In the genomic region with DNA sequence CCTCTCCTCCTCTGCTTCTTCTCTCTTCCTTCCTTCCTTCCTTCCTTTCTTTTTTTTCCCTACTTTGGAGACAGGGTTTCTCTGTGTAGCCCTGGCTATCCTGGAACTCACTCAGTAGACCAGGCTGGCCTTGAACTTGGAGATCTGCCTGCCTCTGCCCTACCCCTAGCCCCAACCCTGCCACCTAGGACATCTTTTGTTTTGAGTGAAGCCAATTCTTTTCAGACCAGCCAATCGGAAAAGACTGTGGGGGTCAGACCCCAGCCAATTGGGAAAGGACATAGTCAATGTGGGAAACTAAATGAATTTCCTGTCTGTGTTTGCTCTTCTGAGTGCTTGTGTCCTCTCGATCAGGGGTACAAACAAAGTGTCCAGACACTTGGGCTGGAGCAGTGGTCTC, we compare ENCODE assay signal across 18 mouse cellular contexts. TPM values are rescaled to one million over a fixed set of nuclear protein-coding genes. Genes with fewer than 3 reads are reported as not detected.
DNase-seq lines count a peak whose midpoint lies in the region; ATAC-seq lines count a peak whose summit lies in the region.
"Had no signal": no experiment of that assay in that cellular context is flagged by ENCODE, and none has a peak within 500 bp of the region (broad histone marks: within the 10 kb centered on the region; RNA-seq: fewer than 3 reads in every experiment).

No protein-coding gene starts in this region.

- no peak overlapping the region for H3K4me2 ChIP-seq in heart, embryonic 11.5 days
- H3K4me2 ChIP-seq in liver, embryonic 11.5 days, result no peak overlapping the region
- H3K4me2 ChIP-seq in liver, embryonic 15.5 days, result peak overlapping the region; percentile 39
- H3K4me2 ChIP-seq: lung, embryonic 15.5 days had no signal

- ATAC-seq in heart, embryonic 11.5 days (replicated peaks; ENCODE audit: insufficient number of reproducible peaks, low FRiP score, low TSS enrichment), result no peak
- no peak for ATAC-seq in liver, embryonic 11.5 days (replicated peaks; ENCODE audit: low FRiP score)
- no peak for ATAC-seq in liver, embryonic 15.5 days (ENCODE audit: insufficient read depth)
- ATAC-seq: forebrain, embryonic 16.5 days; inflammation-experienced regulatory T-cells, adult 6 months had no signal

- no peak for DNase-seq in heart, adult 8-10 months (ENCODE audit: low spot score)
- no peak for DNase-seq in liver, embryonic 11.5 days (ENCODE audit: low spot score)
- DNase-seq in liver, result no peak
- no peak for DNase-seq in embryonic facial prominence, embryonic 10.5 days (ENCODE audit: low spot score)
- no peak for DNase-seq in urinary bladder, postnatal 36 days (ENCODE audit: low spot score in 2 of 2)
- no peak for DNase-seq in layer of hippocampus, adult 8-10 months (ENCODE audit: low spot score in 2 of 2)
- DNase-seq: cerebellum, adult 9-11 months; embryo, embryonic 11 days; heart, postnatal 14 days; layer of hippocampus, postnatal 36 days; midbrain, embryonic 14.5 days; right cerebral cortex, adult 18-20 months; thymus, adult 18-20 months had no signal

- WGBS in heart, embryonic 11.5 days (ENCODE audit: insufficient replicate concordance), result 48% methylated on average over 2 of the region's 2 CpGs
- WGBS in liver, embryonic 11.5 days, result 65% methylated on average over 2 of the region's 2 CpGs
- 67% methylated on average over 2 of the region's 2 CpGs for WGBS in embryonic facial prominence, embryonic 10.5 days
- 51% methylated on average over 2 of the region's 2 CpGs for WGBS in liver, embryonic 15.5 days (ENCODE audit: insufficient replicate concordance)

- no peak overlapping the region for H3K9ac ChIP-seq in heart, embryonic 11.5 days (ENCODE audit: low read depth, low read length)
- no peak overlapping the region for H3K9ac ChIP-seq in liver, embryonic 11.5 days (ENCODE audit: low read depth, low read length)
- H3K9ac ChIP-seq in liver, embryonic 15.5 days, result peak overlapping the region; percentile 54
- H3K9ac ChIP-seq: lung, embryonic 15.5 days had no signal

- no peaks in the 10 kb centered on the region for H3K27me3 ChIP-seq in heart, embryonic 11.5 days (ENCODE audit: control insufficient read depth, insufficient read depth, low read length)
- no peaks in the 10 kb centered on the region for H3K27me3 ChIP-seq in liver, embryonic 11.5 days (replicated peaks; ENCODE audit: control insufficient read depth, insufficient read depth, low read length)
- H3K27me3 ChIP-seq in embryonic facial prominence, embryonic 10.5 days (replicated peaks; ENCODE audit: low read depth, poor library complexity, severe bottlenecking), result no peaks in the 10 kb centered on the region
- H3K27me3 ChIP-seq in liver, embryonic 15.5 days, result peaks cover 33% of the 10 kb centered on the region
- H3K27me3 ChIP-seq: lung, embryonic 15.5 days had no signal

- H3K36me3 ChIP-seq in heart, embryonic 11.5 days (ENCODE audit: control insufficient read depth, insufficient read depth, low read length), result no peaks in the 10 kb centered on the region
- H3K36me3 ChIP-seq in liver, embryonic 11.5 days (ENCODE audit: control insufficient read depth, insufficient read depth, low read length), result no peaks in the 10 kb centered on the region
- no peaks in the 10 kb centered on the region for H3K36me3 ChIP-seq in embryonic facial prominence, embryonic 10.5 days (replicated peaks)
- no peaks in the 10 kb centered on the region for H3K36me3 ChIP-seq in liver, embryonic 15.5 days (replicated peaks)
- H3K36me3 ChIP-seq: lung, embryonic 15.5 days had no signal

- H3K9me3 ChIP-seq in heart, embryonic 11.5 days (replicated peaks; ENCODE audit: control insufficient read depth, low read length), result no peaks in the 10 kb centered on the region
- H3K9me3 ChIP-seq in liver, embryonic 11.5 days (ENCODE audit: control insufficient read depth, low read length), result no peaks in the 10 kb centered on the region; the same call in 1 of the 2 replicates
- 0 out of 2 replicates have a peak, but pooled peaks cover 4% of the 10 kb centered on the region for H3K9me3 ChIP-seq in embryonic facial prominence, embryonic 10.5 days
- no peaks in the 10 kb centered on the region; the same call in 1 of the 2 replicates for H3K9me3 ChIP-seq in liver, embryonic 15.5 days (replicated peaks)
- H3K9me3 ChIP-seq: lung, embryonic 15.5 days had no signal

- peak overlapping the region; percentile 91 for H3K27ac ChIP-seq in heart, embryonic 11.5 days (ENCODE audit: low read depth, low read length)
- H3K27ac ChIP-seq in liver, embryonic 11.5 days (ENCODE audit: low read depth, low read length), result peak overlapping the region; percentile 73
- H3K27ac ChIP-seq in embryonic facial prominence, embryonic 10.5 days (replicated peaks), result peak overlapping the region; percentile 60; the same call in 1 of the 2 replicates
- peak overlapping the region; percentile 97 for H3K27ac ChIP-seq in liver, embryonic 15.5 days (replicated peaks)

- peaks cover 41% of the 10 kb centered on the region for H3K4me1 ChIP-seq in heart, embryonic 11.5 days (ENCODE audit: control insufficient read depth, insufficient read depth, low read length)
- peaks cover 64% of the 10 kb centered on the region for H3K4me1 ChIP-seq in liver, embryonic 11.5 days (replicated peaks; ENCODE audit: control insufficient read depth, insufficient read depth, low read length)
- peaks cover 67% of the 10 kb centered on the region for H3K4me1 ChIP-seq in embryonic facial prominence, embryonic 10.5 days
- peaks cover 77% of the 10 kb centered on the region for H3K4me1 ChIP-seq in liver, embryonic 15.5 days (replicated peaks)

- no peak overlapping the region for H3K4me3 ChIP-seq in heart, embryonic 11.5 days (ENCODE audit: low read depth, low read length)
- H3K4me3 ChIP-seq in liver, embryonic 11.5 days (ENCODE audit: low read depth, low read length), result no peak overlapping the region
- no peak overlapping the region for H3K4me3 ChIP-seq in embryonic facial prominence, embryonic 10.5 days
- H3K4me3 ChIP-seq in liver, embryonic 15.5 days (replicated peaks), result no peak overlapping the region
- H3K4me3 ChIP-seq: lung, embryonic 15.5 days had no signal

RNA-seq across cellular contexts. Expression of gene Pim1, which starts 42.0 kb away (rescaled TPM):
- polyA plus RNA-seq in heart, embryonic 11.5 days (2014; fragmentation: Nextera tagmentation; extraction: Ambion mirVana), result 23.5 and 27.3 TPM in 2 replicates
- 10 to 100 TPM; 16.0 to 22.3 (median 17.4) TPM for total RNA-seq in heart, adult 8-10 months (2022)
- 41.6 and 47.0 TPM in 2 replicates for polyA plus RNA-seq in liver, embryonic 11.5 days (2014; fragmentation: Nextera tagmentation; extraction: Ambion mirVana)
- 31.6 and 33.2 TPM in 2 replicates for polyA plus RNA-seq in embryonic facial prominence, embryonic 10.5 days (2016; fragmentation: Nextera tagmentation; extraction: Ambion mirVana)
- 93.3 and 93.5 TPM in 2 replicates for polyA plus RNA-seq in liver, embryonic 15.5 days (2015; fragmentation: Nextera tagmentation; extraction: Ambion mirVana)
- 1 to 10 TPM; 2.6 to 3.8 (median 3.4) TPM for total RNA-seq in layer of hippocampus, adult 8-10 months (2022)
